Mouse (Mus musculus) kidney, embryonic 15.5 days (tissue): ENCODE data around the gene Apon. TPM values are rescaled to one million over a fixed set of nuclear protein-coding genes. Genes with fewer than 3 reads are reported as not detected.

Source experiments
- ATAC-seq: fragments of 200-750 bp; cut with Nextera tagmentation; replicated peaks from 2 replicates; pipeline ENCODE4 v1.8.0; 2017; ENCODE audit warnings: moderate TSS enrichment; ENCODE audit not compliant: low FRiP score
- H3K27ac ChIP-seq: fragments of 300-500 bp; sonication (generic); 2 replicates; pipeline ENCODE4 v1.5.1; 2015; ENCODE audit warnings: mild to moderate bottlenecking, inconsistent platforms
- H3K27me3 ChIP-seq: fragments of 300-500 bp; sonication (generic); 2 replicates; pipeline ENCODE4 v1.6.1; 2015; ENCODE audit warnings: inconsistent platforms
- H3K36me3 ChIP-seq: fragments of 300-500 bp; sonication (generic); 2 replicates; pipeline ENCODE4 v1.6.1; 2015; ENCODE audit warnings: inconsistent platforms
- H3K4me1 ChIP-seq: fragments of 300-500 bp; sonication (generic); 2 replicates; pipeline ENCODE4 v1.6.1; 2015; ENCODE audit warnings: inconsistent platforms
- H3K4me2 ChIP-seq: fragments of 300-500 bp; sonication (generic); 2 replicates; pipeline ENCODE4 v1.6.1; 2015; ENCODE audit warnings: moderate library complexity, mild to moderate bottlenecking, inconsistent platforms
- H3K4me3 ChIP-seq: fragments of 300-500 bp; sonication (generic); replicated peaks from 2 replicates; pipeline ENCODE4 v1.5.1; 2015; ENCODE audit warnings: mild to moderate bottlenecking, inconsistent platforms
- H3K9ac ChIP-seq: fragments of 300-500 bp; sonication (generic); 2 replicates; pipeline ENCODE4 v1.6.1; 2015; ENCODE audit warnings: mild to moderate bottlenecking, inconsistent platforms
- H3K9me3 ChIP-seq: fragments of 300-500 bp; sonication (generic); replicated peaks from 2 replicates; pipeline ENCODE4 v1.6.1; 2016; ENCODE audit warnings: inconsistent platforms
- WGBS: fragments of 180-500 bp; shearing (Covaris S2); methylation state at CpG from one replicate; pipeline ENCODE4 v1.1.7; 2015; ENCODE audit warnings: mixed read lengths; 5-methylcytosine and 5-hydroxymethylcytosine counted together
- polyA plus RNA-seq: library from polyadenylated mRNA; unstranded; fragments of >200 nt; fragmentation: Nextera tagmentation; extraction: Ambion mirVana; gene quantifications from 2 replicates; pipeline ENCODE4 v1.2.1, GENCODE M21; 2015

The Apon gene
- polyA plus RNA-seq, 1 experiment from 2014 or later = 0.45 TPM

- H3K4me3 ChIP-seq = peak within 1 kb of the TSS; percentile 50
- peak; percentile 99 for ATAC-seq
- H3K27ac ChIP-seq = peak within 1 kb of the TSS; percentile 98
- H3K27me3 ChIP-seq = no peaks in the 10 kb centered on the region
- 2% methylated on average over 37 of the region's 37 CpGs for WGBS
- peak within 1 kb of the TSS; percentile 57 for H3K9ac ChIP-seq
- no peaks in the 10 kb centered on the region for H3K9me3 ChIP-seq
- H3K4me1 ChIP-seq = peaks cover 19% of the 10 kb centered on the region
- H3K36me3 ChIP-seq = peaks cover 26% of the 10 kb centered on the region
- H3K4me2 ChIP-seq = peak within 1 kb of the TSS; percentile 81
Observed at GRCm38 (mm10) chr10:128303126-128304021, 49.5 kb downstream of the Apon start, which contains the start of gene Pan2. TSS of gene Pan2 (plus strand) at chr10:128303335.

Other genes with a start within 250 kb of the Apon start
- gene Hsd17b6, start 246.5 kb upstream of the Apon start, polyA plus RNA-seq = not detected in 2 replicates
- gene Prim1, start 238.9 kb upstream of the Apon start, polyA plus RNA-seq = 84.9 and 92.8 TPM in 2 replicates
- 838 and 886 TPM in 2 replicates for gene Naca, start 218.5 kb upstream of the Apon start, polyA plus RNA-seq
- 493 and 571 TPM in 2 replicates for gene Ptges3, start 195.1 kb upstream of the Apon start, polyA plus RNA-seq
- 2,850 and 2,855 TPM in 2 replicates for gene Atp5b, start 170.8 kb upstream of the Apon start, polyA plus RNA-seq
- 12.7 and 14.2 TPM in 2 replicates for gene Baz2a, start 162.5 kb upstream of the Apon start, polyA plus RNA-seq
- gene Rbms2, start 73.8 kb upstream of the Apon start, polyA plus RNA-seq = 40.6 and 42.8 TPM in 2 replicates
- gene Gls2, start 59.6 kb upstream of the Apon start, polyA plus RNA-seq = 1.4 and 1.8 TPM in 2 replicates
- 32.8 and 34.3 TPM in 2 replicates for gene Spryd4, start 42.3 kb upstream of the Apon start, polyA plus RNA-seq
- gene Mip, start 28.3 kb upstream of the Apon start, polyA plus RNA-seq = not detected in 2 replicates
- 64.4 and 71.7 TPM in 2 replicates for gene Timeless, start 22.0 kb upstream of the Apon start, polyA plus RNA-seq
- gene Apof, start 14.6 kb downstream of the Apon start, polyA plus RNA-seq = 0.48 and 2.5 TPM in 2 replicates
- 11.8 and 14.2 TPM in 2 replicates for gene Stat2, start 16.5 kb downstream of the Apon start, polyA plus RNA-seq
- gene Il23a, start 44.7 kb downstream of the Apon start, polyA plus RNA-seq = 0.21 and 0.40 TPM in 2 replicates
- 38.4 and 41.7 TPM in 2 replicates for gene Pan2, start 49.2 kb downstream of the Apon start, polyA plus RNA-seq
- 331 and 361 TPM in 2 replicates for gene Cnpy2, start 68.4 kb downstream of the Apon start, polyA plus RNA-seq
- gene Cs, start 83.6 kb downstream of the Apon start, polyA plus RNA-seq = 200 and 214 TPM in 2 replicates
- gene Coq10a, start 114.9 kb downstream of the Apon start, polyA plus RNA-seq = 13.7 TPM in 2 replicates
- 13.6 and 14.5 TPM in 2 replicates for gene Ankrd52, start 123.0 kb downstream of the Apon start, polyA plus RNA-seq
- gene Slc39a5, start 147.1 kb downstream of the Apon start, polyA plus RNA-seq = 41.5 and 47.1 TPM in 2 replicates
- 82.8 and 92.6 TPM in 2 replicates for gene Nabp2, start 157.4 kb downstream of the Apon start, polyA plus RNA-seq
- gene Rnf41, start 157.6 kb downstream of the Apon start, polyA plus RNA-seq = 45.1 and 45.9 TPM in 2 replicates
- 75.9 and 77.2 TPM in 2 replicates for gene Smarcc2, start 205.2 kb downstream of the Apon start, polyA plus RNA-seq
- gene Myl6, start 240.0 kb downstream of the Apon start, polyA plus RNA-seq = 1,170 and 1,259 TPM in 2 replicates
- 4.2 and 4.7 TPM in 2 replicates for gene Myl6b, start 244.6 kb downstream of the Apon start, polyA plus RNA-seq